Mouse (Mus musculus): ENCODE data around the gene Kptn. TPM values are rescaled to one million over a fixed set of nuclear protein-coding genes. Genes with fewer than 3 reads are reported as not detected.

Kptn gene
- polyA plus RNA-seq, 1 experiment, result 10.5 TPM

GRCm38 (mm10) chr7:16128899-16129298 lies 9.2 kb downstream of the Kptn start:
- H3K4me1 ChIP-seq (ENCODE audit: control insufficient read depth, insufficient read depth, low read length), result no peaks in the 10 kb centered on the region
- H3K27ac ChIP-seq (ENCODE audit: control insufficient read depth, insufficient read depth, low read depth, low read length, poor library complexity), result no peak overlapping the region
- 72% methylated on average over 5 of the region's 5 CpGs for WGBS
- TF ChIP-seq CTCF (IDR thresholded peaks at IDR 0.05; ENCODE audit: control insufficient read depth, insufficient read depth, low read length), result no peak
- no peak for TF ChIP-seq POLR2A (IDR thresholded peaks at IDR 0.05; ENCODE audit: borderline replicate concordance, control insufficient read depth, low read depth, low read length)
- H3K4me3 ChIP-seq (replicated peaks; ENCODE audit: control insufficient read depth, low read depth, low read length), result no peak overlapping the region

DNA sequence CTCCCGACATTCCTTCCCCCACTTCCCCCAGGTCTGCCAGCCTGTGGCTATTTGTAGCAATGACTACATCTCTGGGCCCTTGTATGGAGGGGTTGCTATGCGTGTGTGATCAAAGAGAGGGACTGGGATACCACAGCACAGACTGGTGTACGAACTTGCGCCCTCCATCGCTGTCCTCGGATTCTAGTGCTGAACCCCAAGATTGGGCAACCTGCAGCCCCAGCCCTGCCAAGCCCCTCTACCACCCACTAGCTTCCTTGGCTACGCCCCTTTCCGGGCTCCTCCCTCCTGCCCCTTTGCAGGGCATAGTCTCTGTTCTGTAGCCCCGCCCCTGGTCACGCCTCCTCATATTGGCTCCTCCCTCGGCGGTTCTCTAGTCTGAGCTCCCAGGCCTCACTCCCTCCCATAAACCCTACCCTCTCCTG lies 9.7 kb downstream of the Kptn start, which contains the start of gene Slc8a2:
TSS of gene Slc8a2 (plus strand) at position 406 of the 425 bp plus-strand sequence.
- whole genome bisulfite sequencing, result 7% methylated on average over 12 of the region's 12 CpGs
- no peaks in the 10 kb centered on the region for H3K4me1 ChIP-seq (ENCODE audit: control insufficient read depth, insufficient read depth, low read length)
- TF ChIP-seq CTCF (IDR thresholded peaks at IDR 0.05; ENCODE audit: control insufficient read depth, insufficient read depth, low read length) (no peak), POLR2A (IDR thresholded peaks at IDR 0.05; ENCODE audit: borderline replicate concordance, control insufficient read depth, low read depth, low read length) (no peak)
- no peak within 1 kb of the TSS for H3K27ac ChIP-seq (ENCODE audit: control insufficient read depth, insufficient read depth, low read depth, low read length, poor library complexity)
- H3K4me3 ChIP-seq (replicated peaks; ENCODE audit: control insufficient read depth, low read depth, low read length), result no peak within 1 kb of the TSS

- Histone ChIP-seq H3K4me3 (replicated peaks; ENCODE audit: control insufficient read depth, low read depth, low read length) (no peak overlapping the region), H3K27ac (ENCODE audit: control insufficient read depth, insufficient read depth, low read depth, low read length, poor library complexity) (no peak overlapping the region), H3K4me1 (ENCODE audit: control insufficient read depth, insufficient read depth, low read length) (no peaks in the 10 kb centered on the region)
- 5% methylated on average over 35 of the region's 38 CpGs for WGBS
- TF ChIP-seq POLR2A (IDR thresholded peaks at IDR 0.05; ENCODE audit: borderline replicate concordance, control insufficient read depth, low read depth, low read length) (no peak), CTCF (IDR thresholded peaks at IDR 0.05; ENCODE audit: control insufficient read depth, insufficient read depth, low read length) (no peak)
Observed at GRCm38 (mm10) chr7:16129846-16130691, 10.4 kb downstream of the Kptn start.

DNA sequence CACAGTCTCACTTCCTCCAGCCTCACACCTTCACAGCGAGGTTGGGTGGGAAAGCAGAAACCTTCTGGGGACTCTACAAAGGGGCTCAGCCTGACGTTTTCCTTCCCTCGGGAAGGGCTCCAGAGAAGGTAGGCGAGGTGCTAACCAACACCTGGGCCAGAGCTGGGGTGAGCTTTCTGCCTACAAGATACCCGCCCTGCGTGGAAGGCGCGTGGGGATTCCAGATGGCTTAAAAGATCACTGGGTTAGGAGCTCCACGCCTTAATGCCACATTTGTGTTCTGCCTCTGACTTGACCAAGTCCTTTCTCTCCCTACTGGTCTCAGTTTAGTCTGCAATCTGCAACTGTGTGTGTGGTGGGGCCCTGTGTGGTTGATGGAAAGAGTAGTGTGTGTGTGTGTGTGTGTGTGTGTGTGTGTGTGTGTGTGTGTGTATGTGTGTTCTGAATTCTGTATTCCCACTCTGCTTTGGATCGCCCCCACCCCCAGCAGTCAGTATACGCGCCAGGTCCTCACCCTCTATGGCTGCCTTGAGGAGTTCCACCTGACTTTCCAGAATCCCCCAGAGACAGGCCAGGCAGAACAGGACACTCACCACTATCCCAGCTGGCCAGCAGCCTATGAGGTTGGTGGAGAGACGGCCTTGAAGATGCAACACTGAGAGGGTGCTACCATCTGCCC lies 11.4 kb downstream of the Kptn start:
- TF ChIP-seq CTCF (IDR thresholded peaks at IDR 0.05; ENCODE audit: control insufficient read depth, insufficient read depth, low read length), result no peak
- TF ChIP-seq POLR2A (IDR thresholded peaks at IDR 0.05; ENCODE audit: borderline replicate concordance, control insufficient read depth, low read depth, low read length), result no peak
- Histone ChIP-seq H3K4me1 (ENCODE audit: control insufficient read depth, insufficient read depth, low read length) (no peaks in the 10 kb centered on the region), H3K4me3 (replicated peaks; ENCODE audit: control insufficient read depth, low read depth, low read length) (no peak overlapping the region), H3K27ac (ENCODE audit: control insufficient read depth, insufficient read depth, low read depth, low read length, poor library complexity) (no peak overlapping the region)
- WGBS, result 43% methylated on average over 13 of the region's 13 CpGs

DNA sequence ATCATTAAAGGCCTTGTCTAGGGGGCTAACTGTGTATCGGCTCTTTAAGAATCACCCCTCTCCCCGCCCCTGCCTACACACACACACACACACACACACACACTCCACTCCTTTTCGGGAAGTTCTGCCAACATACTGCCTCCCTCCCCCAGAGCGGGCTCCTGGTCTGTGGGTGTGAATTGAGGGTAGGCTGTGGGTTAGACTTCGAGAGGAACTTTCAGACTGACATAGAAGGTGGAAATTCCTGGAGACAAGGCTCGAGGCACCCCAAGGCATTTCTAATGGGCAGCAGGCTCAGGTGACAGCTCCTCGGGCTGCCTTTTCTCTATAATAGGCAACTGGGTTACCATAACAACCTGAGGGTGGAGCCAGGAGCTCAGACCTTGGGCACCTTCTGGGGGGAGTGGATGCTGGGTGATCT lies 12.5 kb downstream of the Kptn start:
- H3K27ac ChIP-seq (ENCODE audit: control insufficient read depth, insufficient read depth, low read depth, low read length, poor library complexity), result no peak overlapping the region
- TF ChIP-seq CTCF (IDR thresholded peaks at IDR 0.05; ENCODE audit: control insufficient read depth, insufficient read depth, low read length) (no peak), POLR2A (IDR thresholded peaks at IDR 0.05; ENCODE audit: borderline replicate concordance, control insufficient read depth, low read depth, low read length) (no peak)
- no peaks in the 10 kb centered on the region for H3K4me1 ChIP-seq (ENCODE audit: control insufficient read depth, insufficient read depth, low read length)
- WGBS, result 5% methylated on average over 7 of the region's 7 CpGs
- H3K4me3 ChIP-seq (replicated peaks; ENCODE audit: control insufficient read depth, low read depth, low read length), result no peak overlapping the region

DNA sequence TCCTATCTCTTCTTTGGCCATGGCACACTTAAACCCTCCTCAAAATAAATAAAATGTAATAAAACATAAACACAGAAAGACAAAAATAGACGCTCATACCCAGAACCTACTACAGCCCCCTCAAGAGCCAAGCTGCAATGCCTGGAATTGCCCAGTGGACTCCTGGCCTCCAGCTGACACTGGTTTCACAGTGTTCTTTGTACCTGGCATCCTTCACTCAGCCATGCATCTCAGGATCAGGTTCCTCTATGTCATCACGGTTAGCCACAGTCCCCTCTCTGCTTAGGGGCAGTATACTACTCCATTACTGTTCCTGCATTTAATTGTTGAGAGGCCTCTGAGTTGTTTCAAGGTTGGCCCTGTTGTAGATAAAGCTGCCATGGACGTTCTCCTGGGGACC lies 13.2 kb downstream of the Kptn start:
- TF ChIP-seq POLR2A (IDR thresholded peaks at IDR 0.05; ENCODE audit: borderline replicate concordance, control insufficient read depth, low read depth, low read length) (no peak), CTCF (IDR thresholded peaks at IDR 0.05; ENCODE audit: control insufficient read depth, insufficient read depth, low read length) (no peak)
- Histone ChIP-seq H3K27ac (ENCODE audit: control insufficient read depth, insufficient read depth, low read depth, low read length, poor library complexity) (no peak overlapping the region), H3K4me1 (ENCODE audit: control insufficient read depth, insufficient read depth, low read length) (no peaks in the 10 kb centered on the region), H3K4me3 (replicated peaks; ENCODE audit: control insufficient read depth, low read depth, low read length) (no peak overlapping the region)
- 52% methylated on average over 3 of the region's 3 CpGs for WGBS

GRCm38 (mm10) chr7:16133691-16134090 lies 14.0 kb downstream of the Kptn start:
- TF ChIP-seq CTCF (IDR thresholded peaks at IDR 0.05; ENCODE audit: control insufficient read depth, insufficient read depth, low read length) (no peak), POLR2A (IDR thresholded peaks at IDR 0.05; ENCODE audit: borderline replicate concordance, control insufficient read depth, low read depth, low read length) (no peak)
- Histone ChIP-seq H3K4me3 (replicated peaks; ENCODE audit: control insufficient read depth, low read depth, low read length) (no peak overlapping the region), H3K27ac (ENCODE audit: control insufficient read depth, insufficient read depth, low read depth, low read length, poor library complexity) (no peak overlapping the region), H3K4me1 (ENCODE audit: control insufficient read depth, insufficient read depth, low read length) (no peaks in the 10 kb centered on the region)
- 81% methylated on average over 9 of the region's 9 CpGs for WGBS

- no peak overlapping the region for H3K4me3 ChIP-seq (replicated peaks; ENCODE audit: control insufficient read depth, low read depth, low read length)
- no peak overlapping the region for H3K27ac ChIP-seq (ENCODE audit: control insufficient read depth, insufficient read depth, low read depth, low read length, poor library complexity)
- no peak for TF ChIP-seq CTCF (IDR thresholded peaks at IDR 0.05; ENCODE audit: control insufficient read depth, insufficient read depth, low read length)
- TF ChIP-seq POLR2A (IDR thresholded peaks at IDR 0.05; ENCODE audit: borderline replicate concordance, control insufficient read depth, low read depth, low read length), result no peak
- H3K4me1 ChIP-seq (ENCODE audit: control insufficient read depth, insufficient read depth, low read length), result no peaks in the 10 kb centered on the region
- 62% methylated on average over 7 of the region's 7 CpGs for WGBS
Observed at GRCm38 (mm10) chr7:16134951-16135392, 15.3 kb downstream of the Kptn start.
